Mouse (Mus musculus) neural tube, embryonic 12.5 days (tissue): Measurements from ENCODE around the gene Bcl2l1. TPM values are rescaled to one million over a fixed set of nuclear protein-coding genes. Genes with fewer than 3 reads are reported as not detected.

ENCODE experiments used
- ATAC-seq: fragments of 200-750 bp; cut with Nextera tagmentation; 2 replicates; pipeline ENCODE4 v1.8.0; 2017; ENCODE audit warnings: low read depth, mild to moderate bottlenecking, moderate TSS enrichment, moderate library complexity; ENCODE audit not compliant: low FRiP score
- H3K27ac ChIP-seq: fragments of 300-500 bp; sonication (generic); 2 replicates; pipeline ENCODE4 v1.5.1; 2016
- H3K27me3 ChIP-seq: fragments of 300-500 bp; sonication (generic); replicated peaks from 2 replicates; pipeline ENCODE4 v1.6.1; 2016; ENCODE audit warnings: mild to moderate bottlenecking
- H3K36me3 ChIP-seq: fragments of 300-500 bp; sonication (generic); 2 replicates; pipeline ENCODE4 v1.6.1; 2016; ENCODE audit warnings: mild to moderate bottlenecking
- H3K4me1 ChIP-seq: fragments of 300-500 bp; sonication (generic); 2 replicates; pipeline ENCODE4 v1.6.1; 2016
- H3K4me2 ChIP-seq: fragments of 300-500 bp; sonication (generic); replicated peaks from 2 replicates; pipeline ENCODE4 v1.6.1; 2016; ENCODE audit warnings: mild to moderate bottlenecking
- H3K4me3 ChIP-seq: fragments of 300-500 bp; sonication (generic); 2 replicates; pipeline ENCODE4 v1.5.1; 2016
- H3K9ac ChIP-seq: fragments of 300-500 bp; sonication (generic); 2 replicates; pipeline ENCODE4 v1.6.1; 2016; ENCODE audit warnings: mild to moderate bottlenecking
- H3K9me3 ChIP-seq: fragments of 300-500 bp; sonication (generic); 2 replicates; pipeline ENCODE4 v1.6.1; 2016; ENCODE audit warnings: mild to moderate bottlenecking
- WGBS: fragments of 180-500 bp; shearing (Covaris S2); methylation state at CpG from one replicate; pipeline ENCODE4 v1.1.7; 2016; 5-methylcytosine and 5-hydroxymethylcytosine counted together
- polyA plus RNA-seq: library from polyadenylated mRNA; unstranded; fragments of >200 nt; fragmentation: Nextera tagmentation; extraction: Ambion mirVana; gene quantifications from 2 replicates; pipeline ENCODE4 v1.2.1, GENCODE M21; 2016

Bcl2l1 gene
- polyA plus RNA-seq, 1 experiment from 2014 or later, result 153 TPM

- Histone ChIP-seq H3K4me2 (no peak overlapping the region), H3K27me3 (no peaks in the 10 kb centered on the region), H3K27ac (no peak overlapping the region), H3K36me3 (no peaks in the 10 kb centered on the region), H3K9me3 (no peaks in the 10 kb centered on the region), H3K9ac (no peak overlapping the region), H3K4me3 (no peak overlapping the region), H3K4me1 (peaks cover 7% of the 10 kb centered on the region)
- ATAC-seq, result no peak
- 89% methylated on average over 5 of the region's 5 CpGs for WGBS
These were observed 21.2 kb downstream of the Bcl2l1 start for GRCm38 (mm10) chr2:152810158-152810941.

- Histone ChIP-seq H3K4me3 (no peak overlapping the region), H3K27me3 (no peaks in the 10 kb centered on the region), H3K4me1 (peaks cover 25% of the 10 kb centered on the region), H3K36me3 (no peaks in the 10 kb centered on the region), H3K9ac (no peak overlapping the region), H3K4me2 (no peak overlapping the region), H3K27ac (no peak overlapping the region), H3K9me3 (no peaks in the 10 kb centered on the region)
- 81% methylated on average over 3 of the region's 3 CpGs for WGBS
- ATAC-seq, result no peak
These were observed 23.4 kb downstream of the Bcl2l1 start for GRCm38 (mm10) chr2:152808178-152808577.

GRCm38 (mm10) chr2:152806037-152806436 is 25.5 kb downstream of the Bcl2l1 start:
- Histone ChIP-seq H3K9ac (no peak overlapping the region), H3K4me3 (no peak overlapping the region), H3K27me3 (no peaks in the 10 kb centered on the region), H3K36me3 (no peaks in the 10 kb centered on the region), H3K9me3 (no peaks in the 10 kb centered on the region), H3K27ac (no peak overlapping the region), H3K4me1 (peaks cover 27% of the 10 kb centered on the region), H3K4me2 (no peak overlapping the region)
- 82% methylated on average over 2 of the region's 2 CpGs for WGBS
- ATAC-seq, result no peak

GRCm38 (mm10) chr2:152805111-152805490 is 26.4 kb downstream of the Bcl2l1 start:
- Histone ChIP-seq H3K9ac (no peak overlapping the region), H3K36me3 (no peaks in the 10 kb centered on the region), H3K4me3 (no peak overlapping the region), H3K9me3 (no peaks in the 10 kb centered on the region), H3K27ac (no peak overlapping the region), H3K27me3 (no peaks in the 10 kb centered on the region), H3K4me2 (no peak overlapping the region), H3K4me1 (peaks cover 27% of the 10 kb centered on the region)
- ATAC-seq, result no peak
- 49% methylated on average over 5 of the region's 5 CpGs for WGBS

GRCm38 (mm10) chr2:152804408-152805110 is 27.0 kb downstream of the Bcl2l1 start:
- no peaks in the 10 kb centered on the region for H3K9me3 ChIP-seq
- H3K4me1 ChIP-seq, result peaks cover 27% of the 10 kb centered on the region
- H3K4me2 ChIP-seq, result peak overlapping the region; percentile 32
- no peak overlapping the region for H3K4me3 ChIP-seq
- H3K36me3 ChIP-seq, result no peaks in the 10 kb centered on the region
- WGBS, result 10% methylated on average over 6 of the region's 6 CpGs
- H3K27ac ChIP-seq, result no peak overlapping the region
- peak; percentile 33; the same call in 1 of the 2 replicates for ATAC-seq
- no peak overlapping the region for H3K9ac ChIP-seq
- no peaks in the 10 kb centered on the region for H3K27me3 ChIP-seq

GRCm38 (mm10) chr2:152803081-152803480 is 28.4 kb downstream of the Bcl2l1 start:
- ATAC-seq, result no peak
- H3K36me3 ChIP-seq, result no peaks in the 10 kb centered on the region
- H3K27me3 ChIP-seq, result no peaks in the 10 kb centered on the region
- peaks cover 27% of the 10 kb centered on the region for H3K4me1 ChIP-seq
- no peaks in the 10 kb centered on the region for H3K9me3 ChIP-seq
- no peak overlapping the region for H3K9ac ChIP-seq
- WGBS, result 65% methylated on average over 5 of the region's 5 CpGs
- no peak overlapping the region for H3K4me2 ChIP-seq
- no peak overlapping the region for H3K4me3 ChIP-seq
- H3K27ac ChIP-seq, result no peak overlapping the region

- Histone ChIP-seq H3K36me3 (no peaks in the 10 kb centered on the region), H3K4me2 (no peak overlapping the region), H3K9me3 (no peaks in the 10 kb centered on the region), H3K4me1 (peaks cover 27% of the 10 kb centered on the region), H3K27ac (no peak overlapping the region), H3K9ac (no peak overlapping the region), H3K27me3 (no peaks in the 10 kb centered on the region), H3K4me3 (no peak overlapping the region)
- no peak for ATAC-seq
- WGBS, result 92% methylated on average over 10 of the region's 10 CpGs
These were observed 29.2 kb downstream of the Bcl2l1 start for GRCm38 (mm10) chr2:152802303-152802702.

- no peak for ATAC-seq
- H3K27me3 ChIP-seq, result no peaks in the 10 kb centered on the region
- H3K4me3 ChIP-seq, result no peak overlapping the region
- H3K9ac ChIP-seq, result no peak overlapping the region
- no peaks in the 10 kb centered on the region for H3K36me3 ChIP-seq
- H3K4me2 ChIP-seq, result no peak overlapping the region
- no peak overlapping the region for H3K27ac ChIP-seq
- peaks cover 23% of the 10 kb centered on the region for H3K4me1 ChIP-seq
- H3K9me3 ChIP-seq, result no peaks in the 10 kb centered on the region
These were observed 30.8 kb downstream of the Bcl2l1 start for GRCm38 (mm10) chr2:152800762-152801113.

GRCm38 (mm10) chr2:152799954-152800761 is 31.4 kb downstream of the Bcl2l1 start:
- Histone ChIP-seq H3K9me3 (no peaks in the 10 kb centered on the region), H3K4me1 (peaks cover 18% of the 10 kb centered on the region), H3K27me3 (no peaks in the 10 kb centered on the region), H3K9ac (no peak overlapping the region), H3K36me3 (no peaks in the 10 kb centered on the region), H3K27ac (no peak overlapping the region), H3K4me2 (no peak overlapping the region), H3K4me3 (no peak overlapping the region)
- WGBS, result 73% methylated on average over 7 of the region's 7 CpGs
- no peak for ATAC-seq

GRCm38 (mm10) chr2:152797589-152797988 is 33.9 kb downstream of the Bcl2l1 start:
- H3K27ac ChIP-seq, result no peak overlapping the region

GRCm38 (mm10) chr2:152794281-152794827 is 37.2 kb downstream of the Bcl2l1 start:
- no peak overlapping the region for H3K27ac ChIP-seq
- H3K4me3 ChIP-seq, result no peak overlapping the region
- H3K27me3 ChIP-seq, result no peaks in the 10 kb centered on the region
- ATAC-seq, result no peak
- H3K9ac ChIP-seq, result no peak overlapping the region
- 81% methylated on average over 9 of the region's 9 CpGs for WGBS
- H3K4me1 ChIP-seq, result peaks cover 6% of the 10 kb centered on the region; the same call in 1 of the 2 replicates
- H3K9me3 ChIP-seq, result no peaks in the 10 kb centered on the region
- H3K4me2 ChIP-seq, result no peak overlapping the region
- no peaks in the 10 kb centered on the region for H3K36me3 ChIP-seq

More at GRCm38 (mm10) chr2:152797589-152797988, 33.9 kb downstream of the Bcl2l1 start:
- Histone ChIP-seq H3K27me3 (no peaks in the 10 kb centered on the region), H3K9ac (no peak overlapping the region), H3K4me3 (no peak overlapping the region), H3K4me1 (no peaks in the 10 kb centered on the region), H3K4me2 (no peak overlapping the region), H3K9me3 (no peaks in the 10 kb centered on the region), H3K36me3 (no peaks in the 10 kb centered on the region)
- no peak for ATAC-seq
- WGBS, result 95% methylated on average over 1 of the region's 1 CpGs

- H3K4me1 ChIP-seq, result peaks cover 13% of the 10 kb centered on the region; the same call in 1 of the 2 replicates
- no peak for ATAC-seq
- no peak overlapping the region for H3K27ac ChIP-seq
- H3K27me3 ChIP-seq, result no peaks in the 10 kb centered on the region
- H3K9me3 ChIP-seq, result no peaks in the 10 kb centered on the region
- no peak overlapping the region for H3K9ac ChIP-seq
- H3K36me3 ChIP-seq, result no peaks in the 10 kb centered on the region
- 84% methylated on average over 5 of the region's 5 CpGs for WGBS
- H3K4me3 ChIP-seq, result no peak overlapping the region
- H3K4me2 ChIP-seq, result no peak overlapping the region
These were observed 38.1 kb downstream of the Bcl2l1 start for GRCm38 (mm10) chr2:152793381-152793780.
